Mouse (Mus musculus) limb, embryonic 11.5 days (tissue): Measurements from ENCODE around the gene Spns1. TPM values are rescaled to one million over a fixed set of nuclear protein-coding genes. Genes with fewer than 3 reads are reported as not detected.
"Not testable (repeated sequence)": the region's sequence is repeated elsewhere in the genome, so short reads cannot be mapped to it uniquely, and the experiment has no call there.

ENCODE experiments used
- ATAC-seq: fragments of 200-750 bp; cut with Nextera tagmentation; 2 replicates; pipeline ENCODE4 v1.8.0; 2017; ENCODE audit warnings: low read depth; ENCODE audit not compliant: insufficient number of reproducible peaks, low FRiP score, low TSS enrichment
- DNase-seq: peaks from one replicate; pipeline ENCODE4 v3.0.0-alpha.2; 2015; ENCODE audit warnings: low spot score
- H3K27ac ChIP-seq: fragments of 300-500 bp; sonication (generic); replicated peaks from 2 replicates; pipeline ENCODE4 v1.5.1; 2014; ENCODE audit warnings: low read depth, mild to moderate bottlenecking, low read length
- H3K27me3 ChIP-seq: fragments of 300-500 bp; sonication (generic); 2 replicates; pipeline ENCODE4 v1.6.1; 2014; ENCODE audit warnings: mild to moderate bottlenecking, low read length, mixed read lengths; ENCODE audit not compliant: control insufficient read depth, insufficient read depth
- H3K36me3 ChIP-seq: fragments of 300-500 bp; sonication (generic); 2 replicates; pipeline ENCODE4 v1.6.1; 2014; ENCODE audit warnings: mild to moderate bottlenecking, low read length, moderate library complexity, mixed read lengths; ENCODE audit not compliant: control insufficient read depth, insufficient read depth
- H3K4me1 ChIP-seq: fragments of 300-500 bp; sonication (generic); 2 replicates; pipeline ENCODE4 v1.6.1; 2014; ENCODE audit warnings: low read length, mixed read lengths; ENCODE audit not compliant: control insufficient read depth, insufficient read depth
- H3K4me2 ChIP-seq: fragments of 300-500 bp; sonication (generic); 2 replicates; pipeline ENCODE4 v1.6.1; 2014; ENCODE audit warnings: low read depth, mild to moderate bottlenecking, moderate library complexity; ENCODE audit not compliant: severe bottlenecking
- H3K4me3 ChIP-seq: fragments of 300-500 bp; sonication (generic); 2 replicates; pipeline ENCODE4 v1.5.1; 2014; ENCODE audit warnings: low read depth, low read length
- H3K9ac ChIP-seq: fragments of 300-500 bp; sonication (generic); 2 replicates; pipeline ENCODE4 v1.6.1; 2014; ENCODE audit warnings: mild to moderate bottlenecking, low read length
- H3K9me3 ChIP-seq: fragments of 300-500 bp; sonication (generic); 2 replicates; pipeline ENCODE4 v1.6.1; 2016; ENCODE audit warnings: low read length; ENCODE audit not compliant: control insufficient read depth
- WGBS: fragments of 180-500 bp; shearing (Covaris S2); extraction: QIAGEN DNeasy Blood & Tissue Kit; methylation state at CpG from one replicate; pipeline ENCODE4 v1.1.7; 2014; 5-methylcytosine and 5-hydroxymethylcytosine counted together
- polyA plus RNA-seq: library from polyadenylated mRNA; unstranded; fragments of >200 nt; fragmentation: Nextera tagmentation; extraction: Ambion mirVana; gene quantifications from 2 replicates; pipeline ENCODE4 v1.2.1, GENCODE M21; 2014

Spns1 gene
- polyA plus RNA-seq, 1 experiment from 2014 or later, result 41.7 TPM

- Histone ChIP-seq H3K27me3 (no peaks in the 10 kb centered on the region), H3K4me3 (no peak overlapping the region), H3K9ac (no peak overlapping the region), H3K4me1 (no peaks in the 10 kb centered on the region; the same call in 1 of the 2 replicates), H3K9me3 (no peaks in the 10 kb centered on the region), H3K27ac (no peak overlapping the region), H3K4me2 (no peak overlapping the region), H3K36me3 (no peaks in the 10 kb centered on the region)
- no peak for DNase-seq
- WGBS, result 77% methylated on average over 6 of the region's 6 CpGs
- no peak for ATAC-seq
Measured at GRCm38 (mm10) chr7:126340206-126340618, 37.0 kb downstream of the Spns1 start.

DNA sequence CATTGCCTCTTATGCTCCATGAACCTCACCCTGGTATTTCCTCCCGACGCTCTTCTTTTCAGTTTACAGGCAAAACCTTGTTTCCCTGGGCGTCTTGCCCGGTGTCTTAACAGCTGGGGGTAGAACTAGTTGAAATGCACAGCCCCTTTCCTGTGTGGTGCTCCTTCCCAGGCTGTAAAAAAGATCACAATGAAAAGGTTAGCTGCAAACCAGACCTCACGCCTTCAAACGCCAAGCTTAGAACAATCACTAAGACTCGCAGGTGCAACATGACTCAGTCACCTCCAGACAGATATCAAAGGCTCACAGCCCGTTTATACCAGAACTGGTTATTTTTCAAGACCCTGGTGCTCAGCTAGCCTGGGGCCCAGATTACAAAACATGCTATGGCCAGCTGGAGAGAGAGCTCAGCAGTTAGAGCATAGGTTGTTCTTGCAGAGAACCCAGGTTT, 37.7 kb downstream of the Spns1 start:
- DNase-seq (no peak), ATAC-seq (no peak)
- Histone ChIP-seq H3K27me3 (no peaks in the 10 kb centered on the region), H3K4me2 (no peak overlapping the region), H3K36me3 (no peaks in the 10 kb centered on the region), H3K9ac (no peak overlapping the region), H3K27ac (no peak overlapping the region), H3K4me3 (no peak overlapping the region), H3K4me1 (no peaks in the 10 kb centered on the region; the same call in 1 of the 2 replicates), H3K9me3 (no peaks in the 10 kb centered on the region)
- 78% methylated on average over 8 of the region's 8 CpGs for WGBS

DNA sequence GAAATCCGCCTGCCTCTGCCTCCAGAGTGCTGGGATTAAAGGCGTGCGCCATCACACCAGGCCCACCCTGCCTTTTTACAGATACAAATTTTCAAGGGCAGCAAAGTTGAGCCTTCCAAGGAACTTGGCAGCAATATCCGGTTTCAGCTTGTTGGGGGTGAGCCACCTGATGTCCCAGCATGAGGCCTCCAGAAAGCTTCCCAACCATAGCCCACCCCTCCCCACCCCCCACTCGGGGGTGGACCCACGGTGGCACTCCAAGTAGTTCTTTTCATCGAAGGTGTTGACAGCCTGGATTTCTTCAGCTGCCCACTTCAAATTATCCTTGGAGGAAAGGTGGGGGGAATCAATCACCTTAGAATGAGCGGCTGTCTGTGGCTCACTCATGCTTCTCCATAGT, 38.3 kb downstream of the Spns1 start:
- 79% methylated on average over 8 of the region's 8 CpGs for WGBS
- H3K9me3 ChIP-seq, result no peaks in the 10 kb centered on the region
- no peaks in the 10 kb centered on the region; the same call in 1 of the 2 replicates for H3K4me1 ChIP-seq
- no peak overlapping the region for H3K4me3 ChIP-seq
- no peak for DNase-seq
- H3K9ac ChIP-seq, result no peak overlapping the region
- no peak overlapping the region for H3K27ac ChIP-seq
- no peaks in the 10 kb centered on the region for H3K36me3 ChIP-seq
- no peaks in the 10 kb centered on the region for H3K27me3 ChIP-seq
- no peak overlapping the region for H3K4me2 ChIP-seq
- ATAC-seq, result no peak

GRCm38 (mm10) chr7:126335556-126335955, 41.7 kb downstream of the Spns1 start:
- H3K27me3 ChIP-seq, result no peaks in the 10 kb centered on the region
- H3K4me3 ChIP-seq, result no peak overlapping the region
- DNase-seq (no peak), ATAC-seq (no peak)
- H3K4me1 ChIP-seq, result no peaks in the 10 kb centered on the region; the same call in 1 of the 2 replicates
- no peak overlapping the region for H3K9ac ChIP-seq
- no peaks in the 10 kb centered on the region for H3K36me3 ChIP-seq
- H3K9me3 ChIP-seq, result no peaks in the 10 kb centered on the region
- H3K27ac ChIP-seq, result no peak overlapping the region
- no peak overlapping the region for H3K4me2 ChIP-seq
- WGBS, result 90% methylated on average over 1 of the region's 1 CpGs

DNA sequence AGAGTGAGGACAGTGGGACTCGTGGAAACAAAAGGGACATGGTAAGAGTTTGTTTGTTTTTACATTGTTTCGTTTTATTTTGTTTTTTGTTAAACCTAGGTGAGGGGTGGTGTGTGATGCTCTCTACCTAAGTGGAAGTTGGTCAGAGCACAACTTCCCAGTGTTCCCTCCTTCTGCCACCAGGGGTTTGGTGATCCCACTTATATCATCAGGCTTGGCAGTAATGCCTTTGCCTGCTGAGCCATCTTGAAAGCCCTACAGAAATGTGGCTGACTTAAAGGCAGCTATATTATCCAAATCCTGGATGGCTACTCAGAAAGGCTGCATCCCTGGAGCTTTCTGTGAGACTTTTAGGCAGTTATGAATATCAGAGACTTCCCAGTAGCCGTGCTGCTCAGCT, 44.6 kb downstream of the Spns1 start:
- Histone ChIP-seq H3K9ac (no peak overlapping the region), H3K4me1 (no peaks in the 10 kb centered on the region), H3K4me2 (no peak overlapping the region), H3K27ac (no peak overlapping the region), H3K36me3 (no peaks in the 10 kb centered on the region), H3K9me3 (no peaks in the 10 kb centered on the region), H3K4me3 (no peak overlapping the region), H3K27me3 (no peaks in the 10 kb centered on the region)
- WGBS, result 64% methylated on average over 3 of the region's 3 CpGs
- no peak for DNase-seq
- ATAC-seq, result no peak

DNA sequence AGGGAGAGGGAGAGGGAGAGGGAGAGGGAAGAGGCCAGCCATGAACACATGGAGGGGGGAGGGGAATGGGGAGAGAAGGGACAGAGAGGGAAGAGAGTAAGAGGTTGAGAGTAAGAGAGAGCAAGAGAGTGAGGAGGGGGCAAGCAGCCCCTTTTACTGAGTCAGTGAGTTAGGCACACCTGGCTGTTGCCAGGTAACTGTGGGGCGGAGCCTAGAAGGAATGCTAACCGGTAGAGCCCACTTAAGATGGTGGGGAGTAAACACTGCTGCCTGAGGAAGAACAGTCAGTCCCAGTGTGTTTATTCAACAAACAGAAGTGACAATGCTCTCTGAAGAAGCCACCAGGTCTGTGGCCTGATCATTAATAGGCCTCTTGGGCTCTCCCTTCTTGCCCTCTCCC, 46.6 kb downstream of the Spns1 start:
- H3K9me3 ChIP-seq, result no peaks in the 10 kb centered on the region
- ATAC-seq (no peak), DNase-seq (no peak)
- H3K27me3 ChIP-seq, result no peaks in the 10 kb centered on the region
- no peak overlapping the region for H3K27ac ChIP-seq
- H3K9ac ChIP-seq, result no peak overlapping the region
- no peaks in the 10 kb centered on the region for H3K4me1 ChIP-seq
- WGBS, result 48% methylated on average over 2 of the region's 2 CpGs
- no peak overlapping the region for H3K4me2 ChIP-seq
- H3K36me3 ChIP-seq, result no peaks in the 10 kb centered on the region
- no peak overlapping the region for H3K4me3 ChIP-seq

GRCm38 (mm10) chr7:126329907-126330645, 47.2 kb downstream of the Spns1 start:
- Histone ChIP-seq H3K27ac (no peak overlapping the region), H3K27me3 (no peaks in the 10 kb centered on the region), H3K4me1 (no peaks in the 10 kb centered on the region), H3K4me3 (no peak overlapping the region), H3K36me3 (no peaks in the 10 kb centered on the region), H3K4me2 (no peak overlapping the region), H3K9ac (no peak overlapping the region), H3K9me3 (no peaks in the 10 kb centered on the region)
- 90% methylated on average over 9 of the region's 9 CpGs for WGBS
- ATAC-seq, result no peak
- DNase-seq, result no peak

DNA sequence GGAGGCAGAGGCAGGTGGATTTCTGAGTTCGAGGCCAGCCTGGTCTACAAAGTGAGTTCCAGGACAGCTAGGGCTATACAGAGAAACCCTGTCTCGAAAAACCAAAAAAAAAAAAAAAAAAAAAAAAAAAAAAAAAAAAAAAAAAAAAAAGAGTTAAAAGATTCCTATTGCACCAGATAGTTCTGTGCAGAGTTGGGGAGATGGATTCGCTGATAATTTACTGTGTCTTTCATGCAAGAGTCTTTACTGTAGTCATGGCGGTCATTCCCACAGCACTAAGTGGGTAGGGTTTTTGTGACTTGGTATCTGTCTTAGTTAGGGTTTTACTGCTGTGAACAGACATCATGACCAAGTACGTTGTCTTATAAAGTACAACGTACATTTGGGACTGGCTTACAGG, 48.4 kb downstream of the Spns1 start:
- H3K4me3 ChIP-seq, H3K9me3 ChIP-seq, H3K9ac ChIP-seq, H3K36me3 ChIP-seq, DNase-seq, ATAC-seq, H3K4me2 ChIP-seq, H3K27ac ChIP-seq, H3K4me1 ChIP-seq, H3K27me3 ChIP-seq: not testable (repeated sequence)
- 93% methylated on average over 4 of the region's 6 CpGs for WGBS
